Mouse (Mus musculus) CD4-positive naive resting alpha-beta T cell, adult 57 days (primary cell): ENCODE results near the gene Nckap1. TPM values are rescaled to one million over a fixed set of nuclear protein-coding genes. Genes with fewer than 3 reads are reported as not detected.

ENCODE experiments used
- total RNA-seq: library from RNA; stranded (reverse); gene quantifications from one replicate; pipeline ENCODE4 v1.2.4, GENCODE M21; 2023

Nckap1 gene
- total RNA-seq = 3.0 TPM

GRCm38 (mm10) chr2:80581043-80581711 lies at the start of gene Nckap1:
Gene Nckap1, minus strand, starts transcription at chr2:80581380.

GRCm38 (mm10) chr2:80616854-80617737 lies 35.9 kb upstream of the Nckap1 start, which contains the start of the genes Dusp19 and Nup35:
Gene Dusp19, plus strand, starts transcription at chr2:80617045.
Gene Nup35, plus strand, starts transcription at chr2:80617236.

Other genes starting within 250 kb of the Nckap1 start
- not detected for gene Frzb, start 133.8 kb downstream of the Nckap1 start, total RNA-seq
- gene Dusp19, start 35.7 kb upstream of the Nckap1 start, total RNA-seq = 6.4 TPM
- gene Nup35, start 35.9 kb upstream of the Nckap1 start, total RNA-seq = 23.4 TPM